Mouse (Mus musculus) neural tube, embryonic 14.5 days (tissue): ENCODE data around the gene Rpl13. TPM values are rescaled to one million over a fixed set of nuclear protein-coding genes. Genes with fewer than 3 reads are reported as not detected.

Source experiments
- ATAC-seq: fragments of 200-750 bp; cut with Nextera tagmentation; 2 replicates; pipeline ENCODE4 v1.8.0; 2017; ENCODE audit warnings: low read depth, mild to moderate bottlenecking, moderate TSS enrichment, moderate library complexity
- H3K27ac ChIP-seq: fragments of 300-500 bp; sonication (generic); 2 replicates; pipeline ENCODE4 v1.5.1; 2014; ENCODE audit warnings: low read depth, mild to moderate bottlenecking, control low read depth, low read length, moderate library complexity, mixed read lengths
- H3K27me3 ChIP-seq: fragments of 300-500 bp; sonication (generic); 2 replicates; pipeline ENCODE4 v1.6.1; 2014; ENCODE audit warnings: low read length; ENCODE audit not compliant: control insufficient read depth, insufficient read depth
- H3K36me3 ChIP-seq: fragments of 300-500 bp; sonication (generic); 2 replicates; pipeline ENCODE4 v1.6.1; 2014; ENCODE audit warnings: low read length, mixed read lengths; ENCODE audit not compliant: control insufficient read depth, insufficient read depth
- H3K4me1 ChIP-seq: fragments of 300-500 bp; sonication (generic); 2 replicates; pipeline ENCODE4 v1.6.1; 2014; ENCODE audit warnings: low read length; ENCODE audit not compliant: control insufficient read depth, insufficient read depth
- H3K4me2 ChIP-seq: fragments of 300-500 bp; sonication (generic); 2 replicates; pipeline ENCODE4 v1.6.1; 2014; ENCODE audit warnings: mild to moderate bottlenecking, low read depth, low read length, control low read depth
- H3K4me3 ChIP-seq: fragments of 300-500 bp; sonication (generic); 2 replicates; pipeline ENCODE4 v1.5.1; 2014; ENCODE audit warnings: low read depth, low read length, control low read depth, mixed read lengths
- H3K9ac ChIP-seq: fragments of 300-500 bp; sonication (generic); replicated peaks from 2 replicates; pipeline ENCODE4 v1.6.1; 2014; ENCODE audit warnings: low read depth, mild to moderate bottlenecking, control low read depth, low read length, mixed read lengths
- H3K9me3 ChIP-seq: fragments of 300-500 bp; sonication (generic); 2 replicates; pipeline ENCODE4 v1.6.1; 2016; ENCODE audit warnings: low read length; ENCODE audit not compliant: control insufficient read depth
- WGBS: fragments of 180-500 bp; shearing (Covaris S2); extraction: QIAGEN DNeasy Blood & Tissue Kit; methylation state at CpG from one replicate; pipeline ENCODE4 v1.1.7; 2014; 5-methylcytosine and 5-hydroxymethylcytosine counted together
- polyA plus RNA-seq: library from polyadenylated mRNA; unstranded; fragments of >200 nt; fragmentation: Nextera tagmentation; extraction: Ambion mirVana; gene quantifications from 2 replicates; pipeline ENCODE4 v1.2.1, GENCODE M21; 2014

The Rpl13 gene
- polyA plus RNA-seq, 1 experiment from 2014 or later: 775 TPM

- Histone ChIP-seq H3K4me2 (no peak overlapping the region; the same call in 1 of the 2 replicates), H3K27ac (no peak overlapping the region), H3K4me1 (peaks cover 11% of the 10 kb centered on the region), H3K36me3 (peaks cover 23% of the 10 kb centered on the region), H3K9ac (peak overlapping the region; percentile 92; the same call in 1 of the 2 replicates), H3K9me3 (no peaks in the 10 kb centered on the region), H3K4me3 (peak overlapping the region; percentile 88; the same call in 1 of the 2 replicates), H3K27me3 (no peaks in the 10 kb centered on the region)
- no peak for ATAC-seq
- 79% methylated on average over 6 of the region's 6 CpGs for WGBS
Observed at GRCm38 (mm10) chr8:123104046-123104767, 2.1 kb downstream of the Rpl13 start.

GRCm38 (mm10) chr8:123105553-123106326 lies 3.6 kb downstream of the Rpl13 start:
- Histone ChIP-seq H3K4me2 (no peak overlapping the region), H3K9me3 (no peaks in the 10 kb centered on the region), H3K27me3 (no peaks in the 10 kb centered on the region), H3K36me3 (peaks cover 23% of the 10 kb centered on the region), H3K27ac (no peak overlapping the region), H3K4me3 (no peak overlapping the region), H3K9ac (no peak overlapping the region), H3K4me1 (peaks cover 11% of the 10 kb centered on the region)
- ATAC-seq: no peak
- WGBS: 71% methylated on average over 5 of the region's 5 CpGs

GRCm38 (mm10) chr8:123106531-123106930 lies 4.4 kb downstream of the Rpl13 start:
- H3K27me3 ChIP-seq: no peaks in the 10 kb centered on the region
- 61% methylated on average over 2 of the region's 2 CpGs for WGBS
- ATAC-seq: no peak
- H3K36me3 ChIP-seq: peaks cover 23% of the 10 kb centered on the region
- no peak overlapping the region for H3K4me3 ChIP-seq
- no peak overlapping the region for H3K9ac ChIP-seq
- no peaks in the 10 kb centered on the region for H3K9me3 ChIP-seq
- no peak overlapping the region for H3K27ac ChIP-seq
- H3K4me2 ChIP-seq: no peak overlapping the region
- H3K4me1 ChIP-seq: peaks cover 11% of the 10 kb centered on the region

GRCm38 (mm10) chr8:123108010-123108409 lies 5.9 kb downstream of the Rpl13 start:
- Histone ChIP-seq H3K9ac (no peak overlapping the region), H3K27me3 (no peaks in the 10 kb centered on the region), H3K9me3 (no peaks in the 10 kb centered on the region), H3K4me1 (peaks cover 11% of the 10 kb centered on the region), H3K4me3 (no peak overlapping the region), H3K27ac (no peak overlapping the region), H3K4me2 (no peak overlapping the region), H3K36me3 (peaks cover 23% of the 10 kb centered on the region)
- no peak for ATAC-seq
- WGBS: 78% methylated on average over 1 of the region's 1 CpGs

- Histone ChIP-seq H3K9ac (no peak overlapping the region), H3K36me3 (peaks cover 16% of the 10 kb centered on the region), H3K9me3 (no peaks in the 10 kb centered on the region), H3K27me3 (no peaks in the 10 kb centered on the region), H3K4me1 (peaks cover 2% of the 10 kb centered on the region; the same call in 1 of the 2 replicates), H3K4me2 (no peak overlapping the region), H3K4me3 (no peak overlapping the region), H3K27ac (no peak overlapping the region)
- no peak for ATAC-seq
- WGBS: 86% methylated on average over 5 of the region's 5 CpGs
Observed at GRCm38 (mm10) chr8:123108953-123109352, 6.8 kb downstream of the Rpl13 start.

GRCm38 (mm10) chr8:123110649-123111048 lies 8.5 kb downstream of the Rpl13 start:
- no peak; the same call in 1 of the 2 replicates for ATAC-seq

GRCm38 (mm10) chr8:123112892-123113291 lies 10.7 kb downstream of the Rpl13 start:
- H3K4me2 ChIP-seq: no peak overlapping the region
- H3K36me3 ChIP-seq: no peaks in the 10 kb centered on the region
- no peaks in the 10 kb centered on the region for H3K9me3 ChIP-seq
- H3K27ac ChIP-seq: no peak overlapping the region
- H3K4me3 ChIP-seq: no peak overlapping the region
- peaks cover 11% of the 10 kb centered on the region; the same call in 1 of the 2 replicates for H3K4me1 ChIP-seq
- H3K27me3 ChIP-seq: peaks cover 18% of the 10 kb centered on the region
- H3K9ac ChIP-seq: no peak overlapping the region
- WGBS: 83% methylated on average over 9 of the region's 9 CpGs
- ATAC-seq: no peak

More at GRCm38 (mm10) chr8:123110649-123111048, 8.5 kb downstream of the Rpl13 start:
- H3K27ac ChIP-seq: no peak overlapping the region
- no peaks in the 10 kb centered on the region for H3K4me1 ChIP-seq
- H3K9ac ChIP-seq: no peak overlapping the region
- H3K9me3 ChIP-seq: no peaks in the 10 kb centered on the region
- H3K27me3 ChIP-seq: peaks cover under 1% of the 10 kb centered on the region
- H3K4me3 ChIP-seq: no peak overlapping the region
- 19% methylated on average over 4 of the region's 4 CpGs for WGBS
- H3K36me3 ChIP-seq: no peaks in the 10 kb centered on the region
- H3K4me2 ChIP-seq: no peak overlapping the region

- Histone ChIP-seq H3K36me3 (no peaks in the 10 kb centered on the region), H3K9ac (no peak overlapping the region), H3K27me3 (peaks cover 27% of the 10 kb centered on the region), H3K4me2 (no peak overlapping the region), H3K4me1 (peaks cover 13% of the 10 kb centered on the region; the same call in 1 of the 2 replicates), H3K9me3 (no peaks in the 10 kb centered on the region), H3K27ac (no peak overlapping the region), H3K4me3 (no peak overlapping the region)
- no peak for ATAC-seq
- 64% methylated on average over 2 of the region's 2 CpGs for WGBS
Observed at GRCm38 (mm10) chr8:123113908-123114469, 11.8 kb downstream of the Rpl13 start.
